ENCODE assay signal across 23 mouse cellular contexts in the genomic region with DNA sequence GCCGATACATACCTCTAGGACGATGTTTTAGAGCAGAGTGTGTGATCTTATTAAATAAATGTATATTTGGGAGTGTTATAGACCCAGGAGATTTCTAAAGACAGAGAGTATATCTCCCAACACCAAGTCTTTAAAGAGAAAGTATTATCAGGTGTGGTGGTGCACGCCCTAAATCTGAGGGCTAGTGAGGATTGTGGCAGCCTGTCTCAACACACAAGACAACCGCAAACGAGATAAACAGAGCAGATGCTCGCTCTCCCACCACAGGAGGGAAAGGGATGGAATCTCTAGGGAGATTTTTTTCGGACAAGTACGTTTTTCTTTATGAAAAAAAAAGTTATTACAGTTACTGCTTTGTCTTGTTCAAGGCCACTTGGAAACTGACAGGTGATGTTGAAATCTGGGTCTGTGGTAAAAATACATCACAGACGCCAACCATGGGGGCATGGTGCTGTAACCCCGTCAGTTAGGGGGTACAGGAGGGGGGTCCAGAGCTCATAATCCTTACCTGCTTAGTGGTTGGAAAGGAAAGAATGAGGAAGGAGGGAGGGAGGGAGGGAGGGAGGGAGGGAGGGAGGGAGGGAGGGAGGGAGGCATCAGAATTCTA. TPM values are rescaled to one million over a fixed set of nuclear protein-coding genes. Genes with fewer than 3 reads are reported as not detected.
DNase-seq lines count a peak whose midpoint lies in the region; ATAC-seq and TF ChIP-seq lines count a peak whose summit lies in the region.
"Had no signal": no experiment of that assay in that cellular context is flagged by ENCODE, and none has a peak within 500 bp of the region (broad histone marks: within the 10 kb centered on the region; RNA-seq: fewer than 3 reads in every experiment).

No protein-coding gene starts in this region.

- no peaks in the 10 kb centered on the region for H3K27me3 ChIP-seq in heart, embryonic 15.5 days
- H3K27me3 ChIP-seq in liver, adult 2 months (ENCODE audit: control insufficient read depth, insufficient read depth, low read length) = no peaks in the 10 kb centered on the region
- no peaks in the 10 kb centered on the region for H3K27me3 ChIP-seq in MEL (ENCODE audit: control insufficient read depth in 1 of 2, insufficient read depth in 2 of 2, low read length in 2 of 2)
- H3K27me3 ChIP-seq: embryonic facial prominence, embryonic 12.5 days; forebrain, embryonic 12.5 days; liver, embryonic 13.5 days; megakaryocyte, embryonic 14.5 days had no signal

- TF ChIP-seq POLR2A in liver, adult 2 months (IDR thresholded peaks at IDR 0.05; ENCODE audit: extremely low read depth, insufficient read depth, low read length) = no peak
- no peak for TF ChIP-seq POLR2A in MEL (IDR thresholded peaks at IDR 0.05; ENCODE audit: control insufficient read depth in 1 of 2, insufficient read depth in 1 of 2, low read depth in 1 of 2, low read length in 2 of 2, poor library complexity in 1 of 2)

- H3K9ac ChIP-seq in heart, embryonic 15.5 days = no peak overlapping the region
- H3K9ac ChIP-seq in liver, adult 2 months (ENCODE audit: low read depth, low read length) = peak overlapping the region; percentile 66
- H3K9ac ChIP-seq in MEL (ENCODE audit: control insufficient read depth, low read depth, low read length, poor library complexity, severe bottlenecking) = no peak overlapping the region
- H3K9ac ChIP-seq: embryonic facial prominence, embryonic 12.5 days; forebrain, embryonic 12.5 days; liver, embryonic 13.5 days had no signal

- H3K27ac ChIP-seq in gastrocnemius, adult 2 months = peak overlapping the region; percentile 88; the same call in 1 of the 2 replicates
- H3K27ac ChIP-seq in heart, embryonic 15.5 days = peak overlapping the region; percentile 94; the same call in 1 of the 2 replicates
- peak overlapping the region; percentile 68 for H3K27ac ChIP-seq in liver, adult 2 months (replicated peaks; ENCODE audit: insufficient read depth, low read depth, low read length)
- no peak overlapping the region for H3K27ac ChIP-seq in MEL (ENCODE audit: control insufficient read depth, low read depth, low read length)
- H3K27ac ChIP-seq: embryonic facial prominence, embryonic 12.5 days; forebrain, embryonic 12.5 days; liver, embryonic 13.5 days had no signal

- no peak for ATAC-seq in heart, embryonic 15.5 days (replicated peaks; ENCODE audit: insufficient number of reproducible peaks, insufficient read depth, low FRiP score, low read depth)
- ATAC-seq: CD4-positive, CD25-positive, alpha-beta regulatory T cell, adult 4 months had no signal

- H3K9me3 ChIP-seq in heart, embryonic 15.5 days (replicated peaks) = no peaks in the 10 kb centered on the region
- no peaks in the 10 kb centered on the region for H3K9me3 ChIP-seq in MEL (replicated peaks; ENCODE audit: insufficient read depth, low read length)
- H3K9me3 ChIP-seq: embryonic facial prominence, embryonic 12.5 days; forebrain, embryonic 12.5 days; liver, embryonic 13.5 days had no signal

- no peak overlapping the region for H3K4me3 ChIP-seq in gastrocnemius, adult 2 months
- no peak overlapping the region for H3K4me3 ChIP-seq in heart, embryonic 15.5 days
- H3K4me3 ChIP-seq in liver, adult 2 months (ENCODE audit: insufficient read depth, low read depth, low read length) = peak overlapping the region; percentile 33; the same call in 1 of the 2 replicates
- H3K4me3 ChIP-seq in MEL (ENCODE audit: control insufficient read depth in 1 of 2, insufficient read depth in 1 of 2, low read depth in 2 of 2, low read length in 2 of 2) = no peak overlapping the region
- H3K4me3 ChIP-seq: embryonic facial prominence, embryonic 12.5 days; erythroblast, embryonic 14.5 days; forebrain, embryonic 12.5 days; liver, embryonic 13.5 days; megakaryocyte, embryonic 14.5 days had no signal

- H3K79me2 ChIP-seq in liver, adult 2 months (ENCODE audit: control insufficient read depth, insufficient read depth, low read length) = peaks cover 8% of the 10 kb centered on the region; the same call in 1 of the 2 replicates
- H3K79me2 ChIP-seq in MEL (ENCODE audit: control insufficient read depth, insufficient read depth, low read length, poor library complexity) = no peaks in the 10 kb centered on the region

- no peak for DNase-seq in gastrocnemius, adult 2 months
- DNase-seq in gastrocnemius, adult 18-20 months (ENCODE audit: low spot score) = no peak
- no peak for DNase-seq in heart, postnatal 10 days
- DNase-seq in liver, adult 2 months (ENCODE audit: extremely low read depth, low read depth, low spot score) = peak; percentile 66
- DNase-seq in liver (no peak), MEL (ENCODE audit: low read depth, low spot score) (peak; percentile 68)
- DNase-seq in embryo, embryonic 10 days (ENCODE audit: low spot score) = no peak
- DNase-seq: adrenal gland, postnatal 36 days; cerebellum, adult 11 months; cerebellum, adult 9-11 months; kidney, adult 11 months; kidney, postnatal 10 days; layer of hippocampus, postnatal 36 days; liver, embryonic 13.5 days; midbrain, embryonic 14.5 days; thymus, adult 18-20 months; thymus, postnatal 4 days had no signal

- peak; percentile 79 to 81 for TF ChIP-seq EP300 in MEL (IDR thresholded peaks at IDR 0.05; ENCODE audit: low read depth in 1 of 2, low read length in 2 of 2)

- H3K4me2 ChIP-seq in heart, embryonic 15.5 days = no peak overlapping the region
- H3K4me2 ChIP-seq: embryonic facial prominence, embryonic 12.5 days; forebrain, embryonic 12.5 days; liver, embryonic 13.5 days had no signal

- H3K4me1 ChIP-seq in heart, embryonic 15.5 days (replicated peaks) = peaks cover 50% of the 10 kb centered on the region
- H3K4me1 ChIP-seq in liver, adult 2 months (ENCODE audit: control insufficient read depth, insufficient read depth, low read length) = peaks cover 22% of the 10 kb centered on the region
- peaks cover 8 to 21% of the 10 kb centered on the region in 2 experiments for H3K4me1 ChIP-seq in MEL (ENCODE audit: control insufficient read depth in 1 of 2, insufficient read depth in 2 of 2, low read length in 2 of 2)

- no peak for TF ChIP-seq RAD21 in MEL (IDR thresholded peaks at IDR 0.05; ENCODE audit: low read depth, low read length)

- 43% methylated on average over 10 of the region's 10 CpGs for WGBS in heart, embryonic 15.5 days
- WGBS in liver, adult 2 months = 30% methylated on average over 10 of the region's 10 CpGs

- peaks cover 42% of the 10 kb centered on the region for H3K36me3 ChIP-seq in heart, embryonic 15.5 days
- H3K36me3 ChIP-seq in liver, adult 2 months (ENCODE audit: control insufficient read depth, insufficient read depth, low read length) = peaks cover 40% of the 10 kb centered on the region
- peaks cover 0 to 20% of the 10 kb centered on the region in 2 experiments; a peak in 2 of 4 replicates for H3K36me3 ChIP-seq in MEL (ENCODE audit: control insufficient read depth in 1 of 2, insufficient read depth in 2 of 2, low read length in 2 of 2)

- intact Hi-C loops in gastrocnemius, adult 2 months (cut with DNase I) = no loop called here
- intact Hi-C loops in heart, postnatal 10 days (cut with DNase I) = loop anchor here (5.0 kb wide), 1 partner anchor 124 kb away; no protein-coding TSS in a partner anchor

- no peak for TF ChIP-seq CTCF in gastrocnemius, adult 2 months (IDR thresholded peaks at IDR 0.05)
- no peak for TF ChIP-seq CTCF in liver, adult 2 months (IDR thresholded peaks at IDR 0.05; ENCODE audit: low read depth, low read length)
- no peak for TF ChIP-seq CTCF in MEL (IDR thresholded peaks at IDR 0.05 in 2 of 3, conservative IDR thresholded peaks at IDR 0.05 in 1 of 3; ENCODE audit: control insufficient read depth in 1 of 3, insufficient read depth in 1 of 3, low read depth in 2 of 3, low read length in 3 of 3, poor library complexity in 1 of 3, severe bottlenecking in 1 of 3)

TF ChIP-seq in MEL, 35 proteins besides CTCF, POLR2A, EP300 and RAD21 (continues in another document):
- TF ChIP-seq ELF1 (IDR thresholded peaks at IDR 0.05; ENCODE audit: low read depth, low read length) = no peak
- TF ChIP-seq SMC3 (IDR thresholded peaks at IDR 0.05; ENCODE audit: low read depth, low read length) = no peak
- no peak for TF ChIP-seq GABPA (IDR thresholded peaks at IDR 0.05; ENCODE audit: low read depth, low read length)
- TF ChIP-seq BHLHE40 (IDR thresholded peaks at IDR 0.05; ENCODE audit: borderline replicate concordance, low read depth, low read length) = peak; percentile 79
- peak; percentile 88 for TF ChIP-seq MAFK (IDR thresholded peaks at IDR 0.05; ENCODE audit: borderline replicate concordance, low read depth, low read length)
- TF ChIP-seq MEF2A (IDR thresholded peaks at IDR 0.05; ENCODE audit: extremely low read depth, insufficient replicate concordance, low read depth, low read length, poor library complexity, severe bottlenecking) = no peak
- no peak for TF ChIP-seq TAL1 (IDR thresholded peaks at IDR 0.05; ENCODE audit: low read length)
- peak; percentile 48; the same call in 1 of the 2 replicates for TF ChIP-seq SIN3A (IDR thresholded peaks at IDR 0.05; ENCODE audit: low read length)
- TF ChIP-seq ETS1 (IDR thresholded peaks at IDR 0.05; ENCODE audit: low read depth, low read length) = peak; percentile 68
- no peak for TF ChIP-seq NELFE (IDR thresholded peaks at IDR 0.05; ENCODE audit: low read depth, low read length)
- TF ChIP-seq ZMIZ1 (IDR thresholded peaks at IDR 0.05; ENCODE audit: low read depth, low read length) = no peak
- no peak for TF ChIP-seq ZC3H11A (IDR thresholded peaks at IDR 0.05; ENCODE audit: low read depth, low read length)
- TF ChIP-seq KAT2A (conservative IDR thresholded peaks at IDR 0.05; ENCODE audit: low read depth, low read length) = no peak
- TF ChIP-seq USF1 (IDR thresholded peaks at IDR 0.05; ENCODE audit: low read depth, low read length) = no peak
- TF ChIP-seq TCF12 (IDR thresholded peaks at IDR 0.05; ENCODE audit: low read depth, low read length) = peak; percentile 81
- TF ChIP-seq RCOR1 (IDR thresholded peaks at IDR 0.05; ENCODE audit: low read depth, low read length) = peak; percentile 99
- peak; percentile 69 for TF ChIP-seq ZNF384 (IDR thresholded peaks at IDR 0.05; ENCODE audit: low read depth, low read length)
- no peak for TF ChIP-seq TBP (IDR thresholded peaks at IDR 0.05; ENCODE audit: low read depth, low read length)
- no peak for TF ChIP-seq CHD2 (IDR thresholded peaks at IDR 0.05; ENCODE audit: low read length)

RNA-seq across cellular contexts. Expression of gene Mmd, which starts 9.2 kb away (rescaled TPM):
- total RNA-seq in gastrocnemius, adult 2 months (2021) = 1 to 10 TPM; 9.2 to 9.5 TPM
- total RNA-seq in gastrocnemius, adult 18-20 months (2021) = 10 to 100 TPM in 1 of 2 experiments, 1 to 10 TPM in 1; 9.5 to 16.2 TPM
- polyA plus RNA-seq in heart, embryonic 15.5 days (2015; fragmentation: Nextera tagmentation; extraction: Ambion mirVana) = 75.4 and 82.9 TPM in 2 replicates
- total RNA-seq in heart, postnatal 10 days (2021) = 10 to 100 TPM; 43.2 to 63.5 TPM
- total RNA-seq in liver, adult 2 months (2014; rRNA removed) = 98.6 and 124 TPM in 2 replicates
- polyA plus RNA-seq in liver, adult 2 months (2012; rRNA removed) = 60.3 and 86.5 TPM in 2 replicates
- total RNA-seq in MEL (2012; rRNA removed) = 7.1 and 7.4 TPM in 2 replicates
- polyA plus RNA-seq in MEL (2012; ENCODE audit: insufficient read depth in 1 of 2, insufficient read length in 2 of 2, low read depth in 1 of 2, low replicate concordance in 2 of 2, missing spikeins in 1 of 2) = 10 to 100 TPM in 1 of 2 experiments, not detected in 1; 15.5 TPM

Comparison
In these comparisons a context has a peak if more than half of its experiments do, and no peak if none do; other contexts are left out.
1. DNase-seq: peak in liver, adult 2 months (single experiment) and MEL (single experiment); none in gastrocnemius, adult 2 months (single experiment), gastrocnemius, adult 18-20 months (single experiment), heart, postnatal 10 days (0 of 2), liver (single experiment) and embryo, embryonic 10 days (single experiment).